Mouse (Mus musculus) liver, adult 2 months (tissue): ENCODE results near the gene Tdo2.

ENCODE experiments used
- CTCF ChIP-seq: fragments of 200-500 bp; IDR thresholded peaks from 2 replicates; pipeline ENCODE4 v1.5.1; 2011; ENCODE audit warnings: low read depth, low read length, control low read depth
- POLR2A ChIP-seq: fragments of 200-500 bp; IDR thresholded peaks from 2 replicates; pipeline ENCODE4 v1.6.1; 2011; ENCODE audit warnings: low read length, control low read depth; ENCODE audit not compliant: insufficient read depth; ENCODE audit errors: extremely low read depth

GRCm38 (mm10) chr3:81932141-81933101 is 43.6 kb downstream of the Tdo2 start, which contains the start of gene Ctso:
- TF ChIP-seq CTCF: peak; percentile 72
- peak; percentile 47; the same call in 1 of the 2 replicates for TF ChIP-seq POLR2A
